Mouse (Mus musculus): ENCODE results near the gene Pon3. TPM values are rescaled to one million over a fixed set of nuclear protein-coding genes. Genes with fewer than 3 reads are reported as not detected.
"Not testable (repeated sequence)": the region's sequence is repeated elsewhere in the genome, so short reads cannot be mapped to it uniquely, and the experiment has no call there.

Gene Pon3
- total RNA-seq, 2 experiments from 2014 or later, result 20.6 to 29.0 TPM

GRCm38 (mm10) chr6:5254869-5255268 is 1.2 kb downstream of the Pon3 start:
- DNase-seq, result no peak

- no peak for DNase-seq
Observed at GRCm38 (mm10) chr6:5245926-5246325, 10.2 kb downstream of the Pon3 start.

- DNase-seq, result no peak
Observed at GRCm38 (mm10) chr6:5238799-5239198, 17.3 kb downstream of the Pon3 start.

GRCm38 (mm10) chr6:5237510-5237909 is 18.6 kb downstream of the Pon3 start:
- DNase-seq, result no peak

GRCm38 (mm10) chr6:5236843-5237371 is 19.2 kb downstream of the Pon3 start:
- no peak for DNase-seq

- DNase-seq, result no peak
Observed at GRCm38 (mm10) chr6:5234563-5234962, 21.5 kb downstream of the Pon3 start.

GRCm38 (mm10) chr6:5233812-5234211 is 22.3 kb downstream of the Pon3 start:
- no peak for DNase-seq

GRCm38 (mm10) chr6:5232022-5232421 is 24.1 kb downstream of the Pon3 start:
- DNase-seq, result no peak

GRCm38 (mm10) chr6:5230261-5230660 is 25.8 kb downstream of the Pon3 start:
- no peak for DNase-seq

GRCm38 (mm10) chr6:5223551-5223950 is 32.5 kb downstream of the Pon3 start:
- not testable (repeated sequence) for DNase-seq

- DNase-seq, result no peak
Observed at GRCm38 (mm10) chr6:5222080-5222479, 34.0 kb downstream of the Pon3 start.

GRCm38 (mm10) chr6:5218190-5218589 is 37.9 kb downstream of the Pon3 start:
- no peak for DNase-seq

- DNase-seq, result no peak
Observed at GRCm38 (mm10) chr6:5207817-5208216, 48.3 kb downstream of the Pon3 start.

- no peak for DNase-seq
Observed at GRCm38 (mm10) chr6:5199916-5200315, 56.2 kb downstream of the Pon3 start.

GRCm38 (mm10) chr6:5199376-5199905 is 56.6 kb downstream of the Pon3 start:
- no peak for DNase-seq

- DNase-seq, result no peak
Observed at GRCm38 (mm10) chr6:5198590-5198989, 57.5 kb downstream of the Pon3 start.

GRCm38 (mm10) chr6:5193693-5194092 is 62.4 kb downstream of the Pon3 start, which contains the start of gene Pon1:
Pon1 (minus strand) TSS chr6:5193946.
- no peak for DNase-seq

- DNase-seq, result no peak
Observed at GRCm38 (mm10) chr6:5190761-5191160, 65.3 kb downstream of the Pon3 start.

GRCm38 (mm10) chr6:5189507-5189906 is 66.6 kb downstream of the Pon3 start:
- DNase-seq, result peak; percentile 16 to 35

- DNase-seq, result no peak
Observed at GRCm38 (mm10) chr6:5188938-5189337, 67.1 kb downstream of the Pon3 start.

- no peak for DNase-seq
Observed at GRCm38 (mm10) chr6:5188036-5188435, 68.0 kb downstream of the Pon3 start.

- no peak for DNase-seq
Observed at GRCm38 (mm10) chr6:5187586-5187985, 68.5 kb downstream of the Pon3 start.

- no peak for DNase-seq
Observed at GRCm38 (mm10) chr6:5186229-5186950, 69.7 kb downstream of the Pon3 start.

- DNase-seq, result no peak
Observed at GRCm38 (mm10) chr6:5180645-5181044, 75.4 kb downstream of the Pon3 start.
